Mouse (Mus musculus) liver, postnatal 0 days (tissue): ENCODE measurements around the gene Rpp38. TPM values are rescaled to one million over a fixed set of nuclear protein-coding genes. Genes with fewer than 3 reads are reported as not detected.

Source experiments
- ATAC-seq: fragments of 200-750 bp; cut with Nextera tagmentation; 2 replicates; pipeline ENCODE4 v1.8.0; 2017; ENCODE audit warnings: mild to moderate bottlenecking, moderate library complexity
- DNase-seq: peaks from one replicate; pipeline ENCODE4 v3.0.0-alpha.2; 2016
- H3K27ac ChIP-seq: fragments of 300-500 bp; sonication (generic); 2 replicates; pipeline ENCODE4 v1.5.1; 2014; ENCODE audit warnings: antibody characterized with exemption, moderate library complexity, mild to moderate bottlenecking, low read depth
- H3K27me3 ChIP-seq: fragments of 300-500 bp; sonication (generic); 2 replicates; pipeline ENCODE4 v1.6.1; 2014; ENCODE audit warnings: low read length, control low read depth, mixed read lengths; ENCODE audit not compliant: insufficient read depth
- H3K36me3 ChIP-seq: fragments of 300-500 bp; sonication (generic); replicated peaks from 2 replicates; pipeline ENCODE4 v1.6.1; 2014; ENCODE audit warnings: mild to moderate bottlenecking, control low read depth, low read length, moderate library complexity, mixed read lengths; ENCODE audit not compliant: insufficient read depth
- H3K4me1 ChIP-seq: fragments of 300-500 bp; sonication (generic); 2 replicates; pipeline ENCODE4 v1.6.1; 2014; ENCODE audit warnings: antibody characterized with exemption, mild to moderate bottlenecking, control low read depth; ENCODE audit not compliant: insufficient read depth
- H3K4me2 ChIP-seq: fragments of 300-500 bp; sonication (generic); 2 replicates; pipeline ENCODE4 v1.6.1; 2014; ENCODE audit warnings: low read depth, mild to moderate bottlenecking, low read length, moderate library complexity, mixed read lengths
- H3K4me3 ChIP-seq: fragments of 300-500 bp; sonication (generic); 2 replicates; pipeline ENCODE4 v1.5.1; 2014; ENCODE audit warnings: low read depth, low read length
- H3K9ac ChIP-seq: fragments of 300-500 bp; sonication (generic); replicated peaks from 2 replicates; pipeline ENCODE4 v1.6.1; 2014; ENCODE audit warnings: mild to moderate bottlenecking, moderate library complexity
- H3K9me3 ChIP-seq: fragments of 300-500 bp; sonication (generic); 2 replicates; pipeline ENCODE4 v1.6.1; 2016; ENCODE audit warnings: mild to moderate bottlenecking, control low read depth, low read length, mixed read lengths
- CTCF ChIP-seq: sonication (generic); IDR thresholded peaks from 2 replicates; pipeline ENCODE4 v1.5.1; 2016; ENCODE audit warnings: antibody characterized with exemption, low read depth
- EP300 ChIP-seq: IDR thresholded peaks from 2 replicates; pipeline ENCODE4 v1.6.1; 2016; ENCODE audit warnings: antibody characterized with exemption, low read depth, mild to moderate bottlenecking
- whole genome bisulfite sequencing: fragments of 180-500 bp; shearing (Covaris S2); extraction: QIAGEN DNeasy Blood & Tissue Kit; methylation state at CpG from one replicate; pipeline ENCODE4 v1.1.7; 2014; ENCODE audit not compliant: insufficient replicate concordance; 5-methylcytosine and 5-hydroxymethylcytosine counted together
- polyA plus RNA-seq: library from polyadenylated mRNA; unstranded; fragments of >200 nt; fragmentation: Nextera tagmentation; extraction: Ambion mirVana; gene quantifications from 2 replicates; pipeline ENCODE4 v1.2.1, GENCODE M21; 2015

Rpp38 gene
- polyA plus RNA-seq, 1 experiment from 2014 or later: 10.3 TPM

DNA sequence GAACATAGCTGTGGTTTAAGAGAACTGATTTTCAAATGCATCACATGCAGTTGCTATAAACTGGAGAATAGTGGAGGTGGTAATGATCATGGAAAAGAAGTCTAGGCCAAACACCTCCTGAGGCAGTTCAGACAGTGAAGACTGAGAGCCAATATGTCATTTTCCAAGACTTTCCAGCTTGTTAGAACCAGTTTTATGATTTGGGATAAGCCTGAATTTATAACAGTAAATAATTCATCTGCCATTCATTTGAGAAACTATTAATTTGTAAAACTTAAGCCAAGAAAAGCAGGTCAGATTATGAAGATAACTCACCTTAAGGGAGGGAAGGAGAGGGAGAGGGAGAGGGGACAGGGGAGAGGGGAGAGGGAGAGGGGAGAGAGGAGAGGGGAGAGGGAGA, 20.7 kb upstream of the Rpp38 start:
- H3K4me1 ChIP-seq: no peaks in the 10 kb centered on the region
- TF ChIP-seq CTCF: no peak
- TF ChIP-seq EP300: no peak
- DNase-seq (no peak), ATAC-seq (no peak)
- no peak overlapping the region for H3K4me2 ChIP-seq
- H3K27ac ChIP-seq: no peak overlapping the region
- no peak overlapping the region for H3K4me3 ChIP-seq
- no peaks in the 10 kb centered on the region for H3K27me3 ChIP-seq
- H3K9me3 ChIP-seq: no peaks in the 10 kb centered on the region
- no peak overlapping the region for H3K9ac ChIP-seq
- H3K36me3 ChIP-seq: no peaks in the 10 kb centered on the region

DNA sequence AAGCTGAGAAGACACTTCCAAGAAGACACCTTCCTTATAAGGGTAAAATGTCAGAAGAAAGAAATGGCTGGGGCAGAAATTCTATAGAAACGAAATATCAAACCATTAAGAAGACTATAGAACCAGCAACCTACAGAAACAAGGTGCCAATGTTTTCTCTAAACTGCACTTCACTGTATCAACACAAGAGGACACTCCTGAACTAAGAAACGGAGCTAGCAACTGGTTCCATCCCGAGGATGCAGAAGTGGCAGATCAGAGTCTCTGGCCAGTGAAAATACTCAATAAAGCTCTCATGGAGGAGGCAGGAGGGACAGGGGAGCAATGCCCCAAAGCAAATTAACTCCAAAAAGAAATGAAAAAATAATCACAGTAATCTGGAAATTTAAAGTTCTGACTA, 16.5 kb upstream of the Rpp38 start:
- no peaks in the 10 kb centered on the region for H3K4me1 ChIP-seq
- H3K9me3 ChIP-seq: no peaks in the 10 kb centered on the region
- H3K27me3 ChIP-seq: no peaks in the 10 kb centered on the region
- DNase-seq: no peak
- 13% methylated on average over 3 of the region's 3 CpGs for WGBS
- no peak for TF ChIP-seq EP300
- peak; percentile 83 for TF ChIP-seq CTCF
- H3K4me3 ChIP-seq: no peak overlapping the region
- no peak overlapping the region for H3K27ac ChIP-seq
- ATAC-seq: peak; percentile 31; the same call in 1 of the 2 replicates
- H3K4me2 ChIP-seq: no peak overlapping the region
- no peaks in the 10 kb centered on the region for H3K36me3 ChIP-seq
- no peak overlapping the region for H3K9ac ChIP-seq

DNA sequence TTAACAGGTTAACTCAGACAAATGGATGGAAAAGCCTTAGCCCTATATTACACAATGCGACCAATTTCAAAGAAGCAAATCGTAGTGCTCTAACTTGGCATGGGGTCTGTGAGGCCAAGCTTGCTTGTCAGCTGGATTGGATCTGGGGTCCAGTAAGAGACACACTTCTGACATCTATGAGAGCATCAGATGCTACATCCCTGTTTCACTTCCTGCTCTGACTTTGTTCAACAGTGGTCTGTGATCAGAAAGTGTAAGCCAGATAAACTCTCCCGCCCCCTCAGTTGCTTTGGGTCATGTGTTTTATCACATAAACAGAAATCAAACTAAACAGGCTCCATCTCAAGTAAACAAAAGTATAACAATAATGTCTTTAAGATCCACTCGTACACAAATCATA, 16.0 kb upstream of the Rpp38 start:
- whole genome bisulfite sequencing: 70% methylated on average over 4 of the region's 4 CpGs
- no peak for DNase-seq
- Histone ChIP-seq H3K4me2 (no peak overlapping the region), H3K4me1 (no peaks in the 10 kb centered on the region), H3K4me3 (no peak overlapping the region), H3K36me3 (no peaks in the 10 kb centered on the region), H3K27ac (no peak overlapping the region), H3K9me3 (no peaks in the 10 kb centered on the region), H3K9ac (no peak overlapping the region), H3K27me3 (no peaks in the 10 kb centered on the region)
- TF ChIP-seq CTCF (no peak), EP300 (no peak)
- ATAC-seq: no peak

DNA sequence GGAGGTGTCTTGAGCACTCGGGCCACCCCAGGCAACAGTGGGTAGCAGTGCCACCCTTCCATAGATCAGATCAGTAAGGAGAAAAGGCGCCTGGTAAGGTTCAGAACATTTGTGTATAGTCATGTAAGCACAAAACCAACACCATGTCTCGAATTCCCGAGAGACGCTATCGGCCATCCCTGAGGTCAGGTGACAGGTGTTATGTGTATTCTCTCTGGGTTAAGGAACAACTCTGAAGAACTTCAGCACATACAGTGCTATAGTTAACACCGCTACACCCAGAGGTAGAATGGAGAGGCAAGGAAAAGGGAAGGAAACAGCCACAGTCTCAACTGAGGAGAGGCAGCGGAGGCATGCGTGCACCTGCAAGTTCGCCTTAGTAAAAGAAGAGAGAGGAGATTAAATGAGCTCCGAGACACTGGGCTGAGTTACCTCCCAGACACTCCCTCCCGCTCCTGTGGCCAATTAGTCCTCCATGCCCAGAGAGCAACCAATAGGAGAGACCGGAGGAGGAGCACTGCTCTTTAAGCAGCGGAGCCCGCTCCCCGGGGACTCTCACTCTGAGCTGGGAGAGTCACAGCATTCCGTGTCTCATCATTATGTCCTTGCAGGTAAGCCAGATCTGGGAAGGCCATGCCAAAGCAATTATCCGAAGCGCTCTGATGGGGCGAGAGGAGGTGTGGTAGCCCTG, 3.3 kb upstream of the Rpp38 start, which contains the start of gene Acbd7:
TSS of gene Acbd7 (plus strand) at position 558 of the 691 bp plus-strand sequence.
- Histone ChIP-seq H3K4me1 (peaks cover 20% of the 10 kb centered on the region), H3K36me3 (no peaks in the 10 kb centered on the region), H3K9me3 (no peaks in the 10 kb centered on the region), H3K4me3 (peak within 1 kb of the TSS; percentile 42), H3K27ac (0 out of 2 replicates have a peak within 1 kb of the TSS, but pooled peaks have one; percentile 5), H3K4me2 (peak within 1 kb of the TSS; percentile 82), H3K27me3 (0 out of 2 replicates have a peak, but pooled peaks cover 3% of the 10 kb centered on the region), H3K9ac (peak within 1 kb of the TSS; percentile 55)
- DNase-seq (peak; percentile 72), ATAC-seq (peak; percentile 41)
- TF ChIP-seq EP300: no peak
- no peak for TF ChIP-seq CTCF
- WGBS: 5% methylated on average over 20 of the region's 20 CpGs

DNA sequence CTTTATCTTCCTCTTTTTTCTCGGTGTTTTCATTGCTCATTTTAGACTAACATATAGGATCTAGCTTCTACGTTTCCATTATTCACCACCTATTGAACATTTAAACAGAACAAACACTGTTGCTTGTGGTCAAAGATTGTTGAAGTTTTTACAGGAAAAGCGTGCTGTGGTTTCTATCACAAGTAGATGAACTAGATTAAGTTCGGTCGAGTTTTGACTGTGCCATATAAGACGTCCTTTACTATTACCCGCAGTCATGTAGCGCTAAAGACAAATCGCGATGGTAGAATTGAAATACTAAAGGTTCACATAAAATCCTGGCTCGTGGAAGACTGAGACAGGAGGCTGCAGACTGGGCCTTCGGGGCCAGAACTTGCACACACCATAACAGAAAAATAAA, 1.3 kb upstream of the Rpp38 start:
- no peak overlapping the region for H3K9ac ChIP-seq
- DNase-seq: no peak
- H3K4me1 ChIP-seq: peaks cover 26% of the 10 kb centered on the region
- WGBS: 77% methylated on average over 12 of the region's 12 CpGs
- H3K27me3 ChIP-seq: 0 out of 2 replicates have a peak, but pooled peaks cover 3% of the 10 kb centered on the region
- H3K4me3 ChIP-seq: no peak overlapping the region
- no peaks in the 10 kb centered on the region for H3K9me3 ChIP-seq
- no peak for ATAC-seq
- TF ChIP-seq EP300 (no peak), CTCF (no peak)
- no peak overlapping the region for H3K27ac ChIP-seq
- peaks cover 5% of the 10 kb centered on the region for H3K36me3 ChIP-seq
- no peak overlapping the region for H3K4me2 ChIP-seq

GRCm38 (mm10) chr2:3332056-3332455, 387 bp downstream of the Rpp38 start:
- H3K4me2 ChIP-seq: peak overlapping the region; percentile 83
- 1% methylated on average over 21 of the region's 21 CpGs for WGBS
- TF ChIP-seq CTCF (no peak), EP300 (no peak)

More at GRCm38 (mm10) chr2:3332056-3332455, 387 bp downstream of the Rpp38 start:
- peak overlapping the region; percentile 61 for H3K4me3 ChIP-seq
- no peak for DNase-seq
- peak overlapping the region; percentile 64 for H3K9ac ChIP-seq
- H3K36me3 ChIP-seq: peaks cover 5% of the 10 kb centered on the region
- ATAC-seq: peak; percentile 1
- H3K27me3 ChIP-seq: 0 out of 2 replicates have a peak, but pooled peaks cover 3% of the 10 kb centered on the region
- peaks cover 26% of the 10 kb centered on the region for H3K4me1 ChIP-seq
- H3K9me3 ChIP-seq: no peaks in the 10 kb centered on the region
- peak overlapping the region; percentile 69 for H3K27ac ChIP-seq
